Mouse (Mus musculus): ENCODE measurements around the gene Rabgap1l.
A peak's percentile ranks its signal among the peaks of the same experiment; 100 is the strongest.

Gene Rabgap1l

GRCm38 (mm10) chr1:160594066-160594465 is 198.9 kb downstream of the Rabgap1l start:
- DNase-seq: no peak

DNA sequence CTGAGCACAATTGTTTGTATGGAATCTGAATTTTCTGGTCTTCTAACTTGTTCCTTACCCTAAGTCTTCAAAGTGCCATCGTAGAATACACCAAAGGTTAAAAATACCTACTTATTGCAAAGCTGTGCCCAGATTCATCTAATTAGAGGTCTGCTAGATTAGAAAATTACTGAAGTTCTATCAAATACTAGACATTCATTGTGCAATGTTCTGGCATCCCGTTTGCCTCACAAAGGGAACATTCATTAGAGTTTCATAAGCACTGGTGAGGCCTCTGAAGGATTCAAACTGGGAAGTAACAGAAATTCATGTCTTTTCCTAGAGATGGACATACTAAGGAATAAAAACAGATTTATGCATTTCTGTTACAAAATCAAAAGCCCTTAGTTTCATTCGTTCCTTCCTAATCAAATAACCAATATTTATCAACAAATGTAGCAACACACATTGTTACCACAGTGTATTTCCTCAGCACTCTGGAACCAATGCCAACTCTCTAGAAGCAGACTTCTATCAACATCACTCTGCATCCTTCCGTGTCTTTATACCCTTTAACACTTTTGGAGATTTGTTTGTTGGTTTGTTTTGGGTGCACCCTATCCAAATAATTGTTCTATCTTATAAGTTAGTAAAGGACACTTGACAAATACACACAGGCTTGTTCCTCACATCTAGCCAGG is 204.0 kb downstream of the Rabgap1l start:
- no peak for DNase-seq

DNA sequence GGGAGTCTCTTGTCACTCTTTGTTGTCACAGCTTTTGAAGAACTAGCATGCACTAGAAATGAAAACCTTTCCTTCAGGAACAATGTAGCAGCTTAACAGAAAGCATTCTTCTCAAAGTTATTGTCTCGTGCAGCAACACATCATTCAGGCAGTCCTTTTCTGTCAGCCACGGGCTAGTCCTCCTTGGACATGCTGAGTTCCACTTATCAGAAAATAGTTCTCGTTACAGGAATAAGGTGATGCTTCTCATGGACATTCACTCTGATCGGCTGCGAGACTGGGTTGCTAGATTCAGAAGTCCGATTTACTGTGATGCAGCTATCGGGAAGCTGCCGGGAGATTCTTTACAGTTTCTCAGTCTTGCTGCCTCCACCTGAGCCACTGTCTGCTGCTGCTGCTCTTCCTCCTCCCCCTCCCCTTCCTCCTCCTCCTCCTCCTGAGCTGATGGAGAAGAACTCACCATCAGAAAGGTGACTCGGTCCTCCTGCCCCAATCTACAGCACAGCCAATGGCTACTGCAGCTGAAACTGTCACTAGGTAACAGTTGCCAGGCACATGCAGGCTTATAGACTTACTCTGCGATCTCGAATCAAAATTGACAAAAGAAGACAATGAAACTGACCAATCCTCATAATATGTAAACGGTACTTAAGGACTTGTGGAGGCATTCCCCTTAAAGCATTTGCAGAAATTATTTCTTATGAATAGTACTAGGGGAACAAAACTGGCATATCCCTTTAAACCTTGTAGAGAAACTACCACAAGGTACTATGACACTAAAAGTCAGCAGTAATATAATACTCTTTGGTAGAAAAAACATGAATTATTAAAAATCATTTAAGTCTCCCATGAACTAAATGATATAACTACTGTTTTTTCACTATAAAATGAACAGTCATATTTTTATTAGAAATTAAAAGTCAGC is 213.4 kb downstream of the Rabgap1l start:
- no peak for DNase-seq

- DNase-seq: no peak
These were observed 216.9 kb downstream of the Rabgap1l start for GRCm38 (mm10) chr1:160576124-160576523.

DNA sequence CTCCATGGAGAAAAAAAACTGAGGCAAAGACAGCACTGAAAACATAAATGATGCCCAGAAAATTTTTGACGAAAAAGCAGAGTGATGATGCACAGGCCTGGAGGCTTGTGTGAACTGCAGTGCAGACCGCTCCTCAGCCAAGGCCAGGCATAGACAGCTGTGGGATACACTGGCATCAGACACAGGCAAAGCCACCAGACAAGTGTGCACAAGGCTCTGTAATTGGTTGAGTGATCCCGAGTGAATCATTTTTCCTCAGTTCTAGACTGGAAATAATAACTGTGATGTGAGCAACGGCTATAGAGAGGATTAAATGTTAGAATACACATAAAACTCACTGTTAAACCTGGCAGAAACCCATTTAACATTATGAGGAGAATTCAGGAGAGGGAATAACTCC is 219.0 kb downstream of the Rabgap1l start:
- no peak for DNase-seq

DNA sequence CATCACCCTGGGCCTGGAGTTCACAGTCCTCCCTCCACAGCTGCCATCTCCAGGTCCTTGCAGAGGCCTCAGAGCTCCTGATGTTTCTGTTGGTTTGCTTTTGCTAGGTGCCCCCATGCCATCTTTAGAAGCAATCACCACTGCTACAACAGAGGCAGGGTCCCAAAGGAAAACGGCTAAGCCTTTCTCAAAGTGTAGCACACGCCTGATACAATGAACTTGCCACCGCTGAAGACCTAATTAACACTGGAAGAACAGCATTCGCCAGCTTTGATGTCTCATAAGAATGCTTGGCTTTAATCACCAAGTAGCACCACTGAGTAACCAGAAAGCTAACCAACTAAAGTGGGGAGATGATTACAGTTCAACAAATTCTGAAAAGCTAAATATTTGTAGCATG is 226.6 kb downstream of the Rabgap1l start:
- DNase-seq: no peak

DNA sequence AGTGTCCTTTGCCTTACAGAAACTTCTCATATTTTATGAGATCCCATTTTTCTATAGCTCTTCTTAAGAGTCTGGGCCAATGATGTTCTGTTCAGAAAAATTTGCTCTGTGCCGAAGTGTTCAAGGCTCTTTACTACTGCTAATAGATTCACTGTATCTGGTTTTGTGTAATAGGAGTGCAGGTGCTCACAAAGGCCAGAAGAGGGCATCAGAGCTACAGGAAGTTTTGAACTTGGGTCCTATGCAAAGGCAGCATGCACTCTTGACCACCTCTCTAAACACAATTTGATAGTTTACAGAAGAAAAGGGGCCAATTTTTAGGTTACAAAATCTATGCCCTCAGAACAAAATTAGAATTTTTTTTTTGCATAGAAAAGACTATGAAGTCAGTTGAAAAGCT is 231.6 kb downstream of the Rabgap1l start:
- DNase-seq: no peak

- no peak for DNase-seq
These were observed 242.4 kb downstream of the Rabgap1l start for GRCm38 (mm10) chr1:160550636-160551035.

DNA sequence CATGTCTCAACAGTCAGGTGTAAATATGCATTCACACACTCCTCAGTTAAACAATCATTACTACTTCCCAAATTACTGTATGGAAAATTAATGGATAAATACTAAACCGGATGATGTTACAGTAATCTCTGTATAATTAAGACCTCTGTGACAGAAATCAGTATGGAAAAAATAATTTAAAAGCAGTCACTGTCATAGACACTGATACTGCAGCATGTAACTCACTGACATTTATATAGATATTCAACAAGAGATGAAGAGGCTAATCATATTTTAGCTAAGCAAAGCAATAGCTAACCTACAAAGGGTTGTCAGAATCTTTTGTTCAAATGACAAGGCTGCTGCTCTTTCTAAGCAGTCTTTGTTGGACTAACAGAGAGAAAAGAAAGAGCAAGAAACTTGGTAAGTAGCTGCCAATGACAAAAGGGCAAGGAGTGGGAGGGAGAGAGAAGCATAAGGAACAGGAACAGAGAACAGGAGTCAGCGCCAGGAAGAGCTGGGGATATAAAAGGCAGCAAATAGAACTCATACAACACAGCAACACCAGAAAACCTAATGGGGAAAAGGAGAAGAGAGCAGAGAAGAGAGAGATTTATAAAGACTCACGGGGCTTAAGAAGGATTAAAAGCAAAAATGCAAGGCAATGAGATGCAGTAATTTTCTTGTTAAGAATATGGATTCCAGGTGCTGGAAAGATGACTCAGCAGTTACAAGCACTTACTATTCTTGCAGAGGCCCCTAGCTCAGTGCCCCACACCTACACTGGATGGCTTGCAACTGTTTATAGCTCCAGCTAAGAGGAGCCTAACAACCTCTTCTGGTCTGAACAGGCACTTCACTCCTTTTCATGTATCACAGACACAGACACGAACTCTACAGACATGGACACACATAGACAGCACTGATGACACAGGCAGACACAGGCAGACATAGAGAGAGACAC is 244.8 kb downstream of the Rabgap1l start:
- DNase-seq: no peak

DNA sequence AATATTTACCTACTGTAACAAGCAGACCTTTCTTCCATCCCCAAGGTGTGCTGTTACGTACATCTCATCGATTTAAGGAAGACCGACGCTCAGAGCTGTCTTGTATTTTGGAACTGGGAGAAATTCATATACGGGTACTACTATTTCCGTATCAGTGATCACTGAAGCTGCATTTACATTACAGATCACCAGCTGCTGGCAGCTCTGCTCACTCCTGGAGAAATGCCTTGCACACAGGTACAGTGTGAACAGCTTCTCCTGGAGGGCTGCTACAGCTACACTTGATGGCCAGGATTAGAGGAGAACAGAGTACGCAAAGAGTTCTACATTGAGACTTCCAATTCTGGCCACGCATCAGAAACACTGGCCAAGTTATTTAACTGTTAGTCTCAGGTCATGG is 257.4 kb downstream of the Rabgap1l start:
- DNase-seq: no peak

- DNase-seq: peak; percentile 95
These were observed 258.3 kb downstream of the Rabgap1l start for GRCm38 (mm10) chr1:160534571-160535335.

DNA sequence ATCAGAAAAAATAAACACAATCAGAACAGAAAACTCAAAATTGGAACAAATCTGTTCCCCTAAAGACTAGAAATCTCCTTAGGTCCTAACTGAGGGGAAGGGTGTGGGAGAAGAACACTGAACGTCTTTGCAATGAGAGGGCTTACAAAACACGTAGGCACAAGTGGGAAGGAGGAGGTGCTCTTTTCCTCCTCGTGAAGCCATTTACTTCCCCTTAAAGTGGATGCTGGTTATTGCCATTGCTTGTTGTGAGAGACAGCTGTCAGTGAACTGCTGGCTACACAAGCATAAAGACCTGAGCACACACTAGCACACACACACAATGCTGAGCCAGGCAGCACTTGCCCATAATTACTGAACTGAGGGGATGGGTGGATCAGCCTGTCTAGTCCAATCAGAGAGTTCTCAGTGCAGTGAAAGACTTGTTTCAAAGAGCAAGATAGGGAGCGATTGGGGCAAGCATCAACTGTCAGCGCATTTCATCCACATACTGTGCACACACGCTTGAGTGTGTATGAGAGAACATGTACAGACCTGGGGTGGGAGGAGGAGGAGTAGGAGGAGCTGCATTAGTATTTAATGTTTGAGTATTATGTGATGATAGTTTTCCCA is 259.7 kb downstream of the Rabgap1l start:
- DNase-seq: no peak

DNA sequence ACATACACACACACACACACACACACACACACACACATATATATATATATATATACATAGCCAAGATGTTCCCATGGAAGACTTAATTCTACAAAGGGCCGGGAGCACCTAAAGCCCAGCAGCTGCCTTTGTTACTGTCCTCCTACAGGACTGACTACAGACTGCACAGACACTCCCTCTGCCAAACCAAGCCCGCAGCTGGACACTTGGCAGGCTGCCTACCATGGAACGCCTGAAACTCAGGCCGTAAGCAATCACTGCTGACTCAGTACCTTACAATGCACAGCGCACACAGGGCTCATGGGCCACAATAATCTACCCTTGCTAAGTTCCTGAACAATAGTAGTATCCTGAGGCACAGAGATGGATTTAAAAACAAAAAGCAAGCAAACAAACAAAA is 261.6 kb downstream of the Rabgap1l start:
- peak; percentile 98 for DNase-seq

- DNase-seq: no peak
These were observed 271.1 kb downstream of the Rabgap1l start for GRCm38 (mm10) chr1:160521918-160522317.

DNA sequence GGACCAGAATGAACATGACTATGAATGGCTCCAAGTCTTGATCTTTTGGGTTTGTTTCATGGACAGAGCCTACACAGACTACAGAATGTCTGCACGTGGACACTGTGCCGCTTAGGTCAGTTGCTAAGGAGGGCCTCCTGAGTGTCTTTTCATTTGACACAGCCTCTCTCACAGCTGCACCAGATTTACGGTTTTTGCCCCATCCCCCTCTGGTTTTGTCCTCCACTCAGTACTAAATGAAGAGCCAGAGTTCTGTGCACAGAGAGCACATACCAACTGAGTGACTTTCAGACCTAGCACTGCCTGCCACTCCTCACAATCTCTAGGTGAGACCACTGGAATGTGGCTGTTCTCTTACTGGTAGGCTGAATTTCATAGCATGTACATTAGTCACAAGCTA is 272.3 kb downstream of the Rabgap1l start:
- DNase-seq: no peak

GRCm38 (mm10) chr1:160519896-160520465 is 273.0 kb downstream of the Rabgap1l start:
- no peak for DNase-seq

- no peak for DNase-seq
These were observed 274.5 kb downstream of the Rabgap1l start for GRCm38 (mm10) chr1:160518552-160518951.

- DNase-seq: no peak
These were observed 285.2 kb downstream of the Rabgap1l start for GRCm38 (mm10) chr1:160507766-160508165.

DNA sequence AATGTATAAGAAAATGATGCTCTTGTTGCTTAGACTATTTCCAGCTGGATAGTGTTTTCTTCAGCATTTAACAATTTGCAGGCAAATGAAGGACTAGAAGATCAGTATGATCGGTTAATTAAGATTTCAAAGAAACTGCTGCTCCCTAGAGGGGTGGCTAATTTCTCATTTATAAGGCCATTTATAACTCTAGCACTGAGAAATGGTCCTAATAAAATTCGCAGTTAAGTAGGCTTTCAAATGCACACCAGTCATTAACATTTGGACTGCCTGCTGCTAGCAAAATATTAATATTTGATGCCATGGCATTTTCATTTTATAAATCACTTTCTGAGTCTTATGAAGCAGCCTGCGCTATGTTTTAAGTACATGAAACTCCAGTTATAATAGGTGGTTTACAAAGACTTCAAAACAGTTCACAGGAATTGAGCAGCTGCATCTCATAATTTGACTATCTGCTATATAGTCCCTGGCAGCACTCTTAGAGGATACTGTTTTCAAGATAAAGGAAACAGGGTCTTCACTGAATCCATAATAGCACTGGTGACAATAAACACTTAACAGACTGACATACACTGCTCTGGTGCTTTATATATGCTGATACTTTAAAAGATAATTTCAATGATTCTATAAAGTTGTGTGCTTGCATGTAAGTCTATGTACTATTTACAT is 296.0 kb downstream of the Rabgap1l start:
- DNase-seq: no peak

DNA sequence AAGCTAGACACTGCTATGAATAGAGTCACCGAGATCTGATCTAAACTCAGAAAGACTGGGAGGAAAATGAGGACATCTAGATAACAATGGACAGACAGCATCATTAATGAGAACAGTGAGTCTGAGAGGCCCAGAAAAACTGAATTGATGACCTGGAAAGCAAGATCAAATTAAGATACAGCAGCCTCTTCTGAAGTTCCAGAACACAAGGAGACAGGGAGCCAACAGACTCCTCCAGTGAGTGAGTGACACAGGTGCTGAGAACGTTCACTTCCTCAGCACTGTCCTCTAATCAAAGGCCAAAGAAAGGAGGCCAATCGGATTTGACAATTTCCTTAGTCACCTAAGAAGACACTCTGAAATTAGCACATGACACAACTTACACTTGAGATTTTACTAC is 307.3 kb downstream of the Rabgap1l start:
- peak; percentile 19 for DNase-seq

DNA sequence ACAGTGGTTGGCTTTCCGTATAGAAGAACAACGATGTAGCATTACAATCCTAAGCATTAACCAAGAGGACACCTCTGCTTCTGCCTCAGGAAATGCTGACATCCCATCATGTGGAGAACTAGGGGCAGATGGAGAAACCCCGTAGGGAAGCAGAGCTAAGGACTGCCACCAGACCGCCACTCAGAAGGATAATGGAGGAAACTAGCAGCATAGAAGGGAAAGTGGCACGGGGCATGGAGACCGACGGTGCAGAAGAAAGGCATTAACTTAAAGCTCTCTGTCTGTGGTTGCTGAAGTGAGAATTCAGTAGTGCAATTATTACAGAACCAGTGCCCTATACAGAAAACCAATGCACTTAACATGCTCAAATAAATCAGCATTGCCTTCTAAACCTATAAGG is 308.0 kb downstream of the Rabgap1l start:
- peak; percentile 30 for DNase-seq
